Mouse (Mus musculus) embryonic facial prominence, embryonic 12.5 days (tissue): Measurements from ENCODE around the gene Slc4a2. TPM values are rescaled to one million over a fixed set of nuclear protein-coding genes. Genes with fewer than 3 reads are reported as not detected.
A peak's percentile ranks its signal among the peaks of the same experiment; 100 is the strongest.
"Not testable (repeated sequence)": the region's sequence is repeated elsewhere in the genome, so short reads cannot be mapped to it uniquely, and the experiment has no call there.

ENCODE experiments used
- ATAC-seq: fragments of 200-750 bp; cut with Nextera tagmentation; 2 replicates; pipeline ENCODE4 v1.8.0; 2017; ENCODE audit not compliant: insufficient number of reproducible peaks, insufficient read depth, low FRiP score, low TSS enrichment
- H3K27ac ChIP-seq: fragments of 300-500 bp; sonication (generic); 2 replicates; pipeline ENCODE4 v1.5.1; 2016; ENCODE audit warnings: mild to moderate bottlenecking
- H3K27me3 ChIP-seq: fragments of 300-500 bp; sonication (generic); 2 replicates; pipeline ENCODE4 v1.6.1; 2016; ENCODE audit warnings: mild to moderate bottlenecking, moderate library complexity
- H3K36me3 ChIP-seq: fragments of 300-500 bp; sonication (generic); 2 replicates; pipeline ENCODE4 v1.6.1; 2016; ENCODE audit warnings: mild to moderate bottlenecking
- H3K4me1 ChIP-seq: fragments of 300-500 bp; sonication (generic); 2 replicates; pipeline ENCODE4 v1.6.1; 2016
- H3K4me2 ChIP-seq: fragments of 300-500 bp; sonication (generic); replicated peaks from 2 replicates; pipeline ENCODE4 v1.6.1; 2016; ENCODE audit warnings: mild to moderate bottlenecking, moderate library complexity
- H3K4me3 ChIP-seq: fragments of 300-500 bp; sonication (generic); 2 replicates; pipeline ENCODE4 v1.5.1; 2016; ENCODE audit warnings: mild to moderate bottlenecking
- H3K9ac ChIP-seq: fragments of 300-500 bp; sonication (generic); 2 replicates; pipeline ENCODE4 v1.6.1; 2016; ENCODE audit warnings: mild to moderate bottlenecking, moderate library complexity
- H3K9me3 ChIP-seq: fragments of 300-500 bp; sonication (generic); 2 replicates; pipeline ENCODE4 v1.6.1; 2016; ENCODE audit warnings: mild to moderate bottlenecking, moderate library complexity
- WGBS: fragments of 180-500 bp; shearing (Covaris S2); methylation state at CpG from one replicate; pipeline ENCODE4 v1.1.7; 2016; 5-methylcytosine and 5-hydroxymethylcytosine counted together
- polyA plus RNA-seq: library from polyadenylated mRNA; unstranded; fragments of >200 nt; fragmentation: Nextera tagmentation; extraction: Ambion mirVana; gene quantifications from 2 replicates; pipeline ENCODE4 v1.2.1, GENCODE M21; 2016

Slc4a2 gene
- polyA plus RNA-seq, 1 experiment from 2014 or later = 49.8 TPM

DNA sequence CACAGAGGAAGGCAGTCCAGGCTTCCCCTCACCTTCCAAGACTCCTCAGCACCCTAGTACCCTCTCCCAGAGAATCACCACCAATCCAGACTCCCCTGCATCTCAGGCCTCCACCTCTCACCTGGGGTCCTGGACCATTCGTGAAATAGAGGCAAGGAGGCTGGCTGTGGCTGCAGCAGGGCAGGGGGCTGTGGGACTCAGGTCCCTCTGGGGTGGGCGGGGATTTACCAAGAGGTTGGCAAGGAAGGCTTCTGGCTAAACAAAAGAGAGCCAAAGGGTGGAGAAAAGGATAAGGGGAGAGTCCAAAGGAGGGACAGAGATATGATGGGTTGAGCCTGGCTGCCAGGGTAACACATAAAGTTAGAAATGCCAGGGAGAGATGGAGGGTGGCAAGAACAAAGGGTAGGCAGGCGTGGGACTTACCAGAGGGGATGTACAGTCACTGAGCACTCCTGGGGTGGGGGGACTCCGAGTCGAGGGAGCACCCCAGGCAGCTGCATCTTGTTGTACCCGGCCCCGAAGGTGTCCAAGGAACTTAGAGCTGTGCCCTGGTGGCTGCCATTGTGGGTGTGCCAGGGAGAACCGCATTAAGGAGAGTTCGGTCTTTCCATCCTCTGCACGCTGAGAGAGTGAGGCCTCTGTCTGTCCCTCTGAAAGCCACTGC lies 37.6 kb upstream of the Slc4a2 start:
- Histone ChIP-seq H3K4me3 (no peak overlapping the region), H3K9ac (no peak overlapping the region), H3K9me3 (no peaks in the 10 kb centered on the region), H3K27ac (no peak overlapping the region), H3K4me1 (peaks cover 17% of the 10 kb centered on the region), H3K4me2 (no peak overlapping the region), H3K36me3 (no peaks in the 10 kb centered on the region), H3K27me3 (peaks cover 48% of the 10 kb centered on the region)
- WGBS = 80% methylated on average over 10 of the region's 10 CpGs
- no peak for ATAC-seq

DNA sequence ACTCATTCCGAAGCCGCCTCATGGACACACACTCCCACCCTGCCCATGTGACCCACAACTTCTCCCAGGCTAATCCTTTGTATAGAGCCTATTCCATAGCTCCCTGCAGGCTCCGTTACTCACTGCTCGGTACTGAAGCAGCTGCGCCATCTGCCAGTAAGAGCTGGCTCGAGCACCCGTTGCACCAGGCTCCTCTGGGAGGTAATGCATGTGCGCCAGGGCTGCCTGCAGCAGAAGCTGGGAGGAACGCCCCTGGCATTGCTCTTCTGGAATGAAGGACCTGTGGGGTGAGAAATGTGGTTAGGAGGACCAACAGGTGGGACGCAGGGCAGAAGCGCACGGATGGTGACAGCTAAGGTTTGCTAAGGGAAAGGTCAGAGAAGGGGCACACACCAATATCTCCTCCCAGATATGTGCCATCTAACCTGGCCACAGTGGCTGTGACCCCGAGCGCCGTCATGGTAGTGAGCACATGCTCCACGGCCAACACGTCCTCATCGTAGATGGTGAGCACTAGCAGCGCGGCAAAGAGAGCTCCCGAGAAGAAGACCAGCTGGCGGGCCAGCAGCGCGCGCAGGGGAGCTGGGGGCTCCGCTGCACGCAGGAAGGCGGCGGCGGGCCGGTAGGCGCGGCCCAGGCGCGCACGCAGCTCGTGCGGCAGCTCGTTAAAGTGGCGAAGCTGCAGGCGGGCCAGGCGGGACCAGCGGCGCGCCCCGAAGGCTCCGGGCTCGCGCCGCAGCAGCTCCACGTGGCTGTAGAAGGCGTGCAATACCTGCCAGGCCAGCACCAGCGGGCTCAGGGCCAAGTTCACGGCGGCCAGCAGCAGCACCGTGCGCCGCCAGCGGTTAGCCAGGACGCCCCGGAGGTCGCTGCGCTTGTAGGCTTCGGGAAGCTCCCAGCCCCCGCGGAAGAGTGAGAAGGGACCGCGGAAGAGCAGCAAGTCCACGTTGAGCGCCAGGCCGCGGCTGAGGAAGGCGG lies 36.1 kb upstream of the Slc4a2 start:
- 2% methylated on average over 73 of the region's 73 CpGs for WGBS
- H3K36me3 ChIP-seq = no peaks in the 10 kb centered on the region
- peaks cover 17% of the 10 kb centered on the region for H3K4me1 ChIP-seq
- H3K9me3 ChIP-seq = no peaks in the 10 kb centered on the region
- peak overlapping the region; percentile 68 for H3K9ac ChIP-seq
- peak overlapping the region; percentile 49 for H3K4me3 ChIP-seq
- peak; percentile 37; the same call in 1 of the 2 replicates for ATAC-seq
- peak overlapping the region; percentile 96 for H3K4me2 ChIP-seq
- H3K27ac ChIP-seq = 0 out of 2 replicates have a peak overlapping the region, but pooled peaks have one; percentile 6
- H3K27me3 ChIP-seq = peaks cover 48% of the 10 kb centered on the region

- Histone ChIP-seq H3K27ac (0 out of 2 replicates have a peak overlapping the region, but pooled peaks have one; percentile 6), H3K9ac (peak overlapping the region; percentile 68), H3K9me3 (no peaks in the 10 kb centered on the region), H3K36me3 (no peaks in the 10 kb centered on the region), H3K27me3 (peaks cover 48% of the 10 kb centered on the region), H3K4me2 (peak overlapping the region; percentile 96), H3K4me3 (peak overlapping the region; percentile 49), H3K4me1 (peaks cover 14% of the 10 kb centered on the region)
- WGBS = 23% methylated on average over 26 of the region's 26 CpGs
- no peak for ATAC-seq
These were observed 35.3 kb upstream of the Slc4a2 start for GRCm38 (mm10) chr5:24388246-24388915.

- no peak overlapping the region for H3K27ac ChIP-seq
- H3K4me2 ChIP-seq = no peak overlapping the region
- peaks cover 48% of the 10 kb centered on the region for H3K27me3 ChIP-seq
- H3K4me1 ChIP-seq = peaks cover 10% of the 10 kb centered on the region
- WGBS = 54% methylated on average over 7 of the region's 7 CpGs
- H3K9ac ChIP-seq = no peak overlapping the region
- no peaks in the 10 kb centered on the region for H3K36me3 ChIP-seq
- no peaks in the 10 kb centered on the region for H3K9me3 ChIP-seq
- no peak for ATAC-seq
- H3K4me3 ChIP-seq = no peak overlapping the region
These were observed 34.5 kb upstream of the Slc4a2 start for GRCm38 (mm10) chr5:24389011-24389657.

DNA sequence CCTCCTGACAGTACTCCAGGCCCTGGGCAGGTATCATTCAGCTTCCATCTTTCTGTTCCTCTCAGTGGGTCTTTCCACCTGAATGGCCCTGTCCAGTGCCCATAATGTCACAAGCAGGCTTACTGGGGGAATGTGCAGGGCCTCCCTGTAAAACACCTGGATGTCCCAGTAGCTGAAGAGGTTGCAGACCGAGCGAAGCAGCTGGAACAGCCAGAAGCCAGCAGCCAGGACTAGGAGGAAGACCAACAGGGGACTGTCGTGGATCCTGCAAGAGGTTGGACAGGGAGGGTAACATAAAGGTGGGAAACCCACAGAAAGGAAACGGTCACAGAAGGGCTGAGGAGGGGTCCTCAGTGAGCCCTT lies 34.0 kb upstream of the Slc4a2 start:
- Histone ChIP-seq H3K27ac (no peak overlapping the region), H3K36me3 (no peaks in the 10 kb centered on the region), H3K9ac (no peak overlapping the region), H3K4me3 (no peak overlapping the region), H3K9me3 (no peaks in the 10 kb centered on the region), H3K4me2 (no peak overlapping the region), H3K27me3 (peaks cover 48% of the 10 kb centered on the region), H3K4me1 (peaks cover 10% of the 10 kb centered on the region)
- no peak for ATAC-seq
- 82% methylated on average over 4 of the region's 4 CpGs for WGBS

DNA sequence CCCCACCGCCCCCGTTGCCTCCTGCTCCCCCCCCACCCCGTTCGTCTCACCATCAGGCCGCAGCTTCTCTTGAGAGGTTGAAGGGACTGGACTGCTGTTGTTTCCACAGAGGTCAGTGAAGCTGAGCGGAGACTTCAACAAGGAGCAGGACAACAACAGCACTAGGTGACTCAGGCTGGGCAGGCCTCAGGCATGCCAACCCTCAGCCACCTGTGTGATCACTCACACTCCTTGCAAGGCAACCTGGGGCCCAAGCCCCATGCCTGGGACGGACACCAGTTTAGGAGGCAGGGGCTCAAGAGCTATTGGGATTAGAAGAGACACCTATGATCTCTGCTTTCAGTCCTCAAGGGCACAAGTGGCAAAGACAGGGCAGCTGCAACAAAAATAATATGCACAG lies 31.8 kb upstream of the Slc4a2 start, which contains the start of gene Atg9b:
Atg9b (minus strand) TSS at position 280 of the 400 bp plus-strand sequence.
- Histone ChIP-seq H3K9me3 (no peaks in the 10 kb centered on the region), H3K4me1 (peaks cover 10% of the 10 kb centered on the region), H3K27me3 (peaks cover 29% of the 10 kb centered on the region), H3K4me2 (no peak within 1 kb of the TSS), H3K9ac (no peak within 1 kb of the TSS), H3K36me3 (no peaks in the 10 kb centered on the region), H3K4me3 (no peak within 1 kb of the TSS), H3K27ac (no peak within 1 kb of the TSS)
- no peak for ATAC-seq
- 76% methylated on average over 7 of the region's 7 CpGs for WGBS

DNA sequence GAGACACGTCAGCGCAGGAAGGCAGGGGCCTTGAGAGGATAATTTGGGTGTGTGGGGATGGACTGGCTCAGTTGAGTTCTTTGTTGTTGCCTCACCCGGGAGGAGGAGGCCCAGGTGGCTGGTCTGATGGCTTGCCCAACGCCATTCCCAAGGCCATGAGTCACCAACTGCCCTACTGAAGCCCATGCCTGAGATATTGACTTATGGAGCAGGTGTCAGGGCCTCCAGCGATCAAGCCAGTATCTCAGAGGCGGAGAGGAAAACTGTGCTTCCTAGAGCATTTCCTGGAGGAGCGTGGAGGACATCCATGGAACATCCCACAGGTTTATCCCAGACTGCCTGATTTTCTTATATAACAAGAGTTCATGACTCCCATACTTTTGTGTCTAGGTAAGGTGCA lies 30.9 kb upstream of the Slc4a2 start:
- no peak for ATAC-seq
- H3K4me3 ChIP-seq = no peak overlapping the region
- WGBS = 73% methylated on average over 7 of the region's 7 CpGs
- no peaks in the 10 kb centered on the region for H3K9me3 ChIP-seq
- no peaks in the 10 kb centered on the region for H3K36me3 ChIP-seq
- H3K9ac ChIP-seq = no peak overlapping the region
- peaks cover 4% of the 10 kb centered on the region; the same call in 1 of the 2 replicates for H3K4me1 ChIP-seq
- H3K27me3 ChIP-seq = peaks cover 20% of the 10 kb centered on the region
- no peak overlapping the region for H3K27ac ChIP-seq
- no peak overlapping the region for H3K4me2 ChIP-seq

DNA sequence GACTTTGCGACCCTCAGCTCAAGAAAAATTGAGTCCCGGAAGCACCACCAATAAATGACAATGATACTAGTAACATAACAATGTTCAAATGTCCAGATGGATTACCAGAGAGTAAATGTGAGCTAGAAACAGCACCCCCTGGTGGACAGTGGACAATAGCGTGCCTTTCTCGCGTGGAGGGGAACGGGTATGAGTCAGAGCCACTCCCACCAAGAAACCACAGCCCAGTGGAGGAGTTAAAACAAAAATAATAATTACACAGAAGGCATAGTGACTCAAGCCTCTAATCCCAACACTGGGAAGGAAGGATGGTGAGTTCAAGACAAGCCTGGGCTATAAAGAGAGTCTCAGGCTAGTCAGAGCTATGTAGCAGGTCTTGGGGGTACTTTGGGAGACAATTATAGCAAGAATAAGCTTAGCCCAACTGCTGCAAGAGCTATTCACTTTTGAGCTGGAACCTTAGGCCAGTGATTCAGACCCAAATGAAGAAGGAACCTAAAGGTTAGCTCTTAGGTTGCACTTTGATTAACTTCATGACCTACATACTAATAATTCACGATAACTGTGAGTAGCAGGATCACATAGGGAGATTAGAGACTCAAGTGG lies 30.1 kb upstream of the Slc4a2 start, which contains the start of gene Abcb8:
Abcb8 (plus strand) TSS at position 272 of the 606 bp plus-strand sequence.
- H3K27ac ChIP-seq = peak within 1 kb of the TSS; percentile 77
- 20% methylated on average over 7 of the region's 7 CpGs for WGBS

DNA sequence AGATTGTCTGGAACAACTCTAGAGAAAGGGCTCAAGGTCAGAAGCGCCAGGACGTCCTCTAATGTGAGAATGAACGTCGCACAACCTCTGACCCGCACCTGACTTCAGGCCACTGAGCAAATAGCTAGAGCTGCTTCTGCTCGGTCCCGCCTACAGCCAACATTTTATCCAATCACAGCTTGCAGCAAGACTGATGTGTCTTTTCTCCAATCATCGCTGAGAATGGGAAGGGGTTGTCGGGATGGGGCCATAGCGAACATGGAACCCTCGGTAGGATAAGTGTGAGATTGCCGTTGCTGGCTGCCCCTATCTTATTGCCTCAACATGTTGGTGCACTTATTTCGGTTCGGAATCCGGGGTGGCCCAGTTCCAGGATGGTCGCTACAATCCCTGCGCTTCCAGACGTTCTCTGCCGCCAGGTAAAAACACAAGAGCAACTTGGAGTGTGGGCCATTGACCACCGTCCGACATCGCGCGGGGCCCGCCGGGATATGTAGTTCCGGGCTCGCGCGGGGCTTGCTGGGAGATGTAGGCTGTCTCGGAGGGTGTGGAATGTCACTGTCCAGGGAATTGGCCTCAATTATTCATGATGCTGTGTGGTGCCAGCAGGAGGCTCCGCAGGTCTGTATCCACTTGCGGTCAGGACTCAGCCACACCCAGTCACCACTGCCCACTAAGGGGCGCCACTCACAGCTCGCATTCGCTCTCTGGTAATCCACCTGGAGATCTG lies 29.3 kb upstream of the Slc4a2 start:
- Histone ChIP-seq H3K9me3 (no peaks in the 10 kb centered on the region), H3K9ac (peak overlapping the region; percentile 44; the same call in 1 of the 2 replicates), H3K36me3 (no peaks in the 10 kb centered on the region), H3K4me3 (peak overlapping the region; percentile 60), H3K4me1 (no peaks in the 10 kb centered on the region), H3K27me3 (peaks cover 6% of the 10 kb centered on the region), H3K27ac (peak overlapping the region; percentile 77), H3K4me2 (peak overlapping the region; percentile 49)
- 1% methylated on average over 36 of the region's 36 CpGs for WGBS
- peak; percentile 97 for ATAC-seq

More for the DNA sequence above, 30.1 kb upstream of the Slc4a2 start, which contains the start of gene Abcb8:
- Histone ChIP-seq H3K36me3 (no peaks in the 10 kb centered on the region), H3K4me3 (peak within 1 kb of the TSS; percentile 60), H3K4me1 (no peaks in the 10 kb centered on the region), H3K4me2 (peak within 1 kb of the TSS; percentile 49), H3K9me3 (no peaks in the 10 kb centered on the region), H3K27me3 (peaks cover 12% of the 10 kb centered on the region), H3K9ac (peak within 1 kb of the TSS; percentile 44; the same call in 1 of the 2 replicates)
- no peak for ATAC-seq

DNA sequence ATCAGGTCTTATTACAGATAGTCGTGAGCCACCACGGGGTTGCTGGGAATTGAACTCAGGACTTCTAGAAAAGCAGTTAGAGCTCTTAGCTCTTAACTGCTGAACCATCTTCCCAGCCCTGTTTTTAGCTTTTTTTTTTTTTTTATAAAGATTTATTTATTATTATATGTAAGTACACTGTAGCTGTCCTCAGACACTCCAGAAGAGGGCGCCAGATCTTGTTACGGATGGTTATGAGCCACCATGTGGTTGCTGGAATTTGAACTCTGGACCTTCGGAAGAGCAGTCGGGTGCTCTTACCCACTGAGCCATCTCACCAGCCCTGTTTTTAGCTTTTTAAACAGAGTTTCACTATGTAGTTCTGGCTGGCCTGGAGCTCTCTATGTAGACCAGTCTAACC lies 27.4 kb upstream of the Slc4a2 start:
- not testable (repeated sequence) for H3K9ac ChIP-seq, H3K27ac ChIP-seq, H3K27me3 ChIP-seq, H3K9me3 ChIP-seq, H3K4me3 ChIP-seq, H3K4me2 ChIP-seq, ATAC-seq, H3K36me3 ChIP-seq, H3K4me1 ChIP-seq
- WGBS = 85% methylated on average over 6 of the region's 6 CpGs
